Mouse (Mus musculus): ENCODE results near the gene Cfap70.
A peak's percentile ranks its signal among the peaks of the same experiment; 100 is the strongest.

DNA sequence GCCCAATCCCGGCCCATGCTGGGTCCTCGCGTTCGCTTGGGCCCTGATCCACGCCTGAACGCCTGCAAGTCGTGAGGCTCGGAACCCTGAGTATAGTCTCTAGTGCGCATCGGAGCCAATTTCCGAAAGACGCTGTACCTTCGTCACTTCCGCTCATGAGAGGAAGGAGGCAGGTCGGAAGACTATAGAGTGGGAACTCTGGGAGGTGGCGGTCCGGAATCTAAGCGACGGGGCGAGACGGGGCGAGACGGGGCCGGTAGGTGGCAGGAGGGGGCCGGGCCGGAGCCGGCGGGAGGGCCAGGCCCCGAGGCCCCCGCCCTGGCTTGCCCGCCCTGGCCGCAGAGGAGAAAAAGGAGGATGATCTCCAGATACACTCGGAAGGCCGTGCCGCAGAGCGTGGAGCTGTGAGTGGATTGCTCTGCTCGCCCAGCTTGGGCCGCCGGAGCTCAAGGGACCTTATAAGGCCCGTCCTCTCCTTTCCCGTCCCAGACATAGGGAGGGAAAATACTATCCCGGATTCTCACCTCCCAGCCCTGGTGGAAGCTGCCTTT, 104.0 kb downstream of the Cfap70 start, which contains the start of the genes Ecd and Fam149b:
- TF ChIP-seq CTCF (IDR thresholded peaks at IDR 0.05) (peak; percentile 67), EP300 (IDR thresholded peaks at IDR 0.05) (no peak)

All from lung, postnatal 0 days (tissue).